Mouse (Mus musculus) gastrocnemius, postnatal 25 days (tissue): ENCODE measurements around the gene Mical2. TPM values are rescaled to one million over a fixed set of nuclear protein-coding genes. Genes with fewer than 3 reads are reported as not detected.

ENCODE experiments used
- DNase-seq: peaks from one replicate; pipeline ENCODE4 v3.0.0; 2022
- total RNA-seq, 2 experiments: library from RNA; stranded (reverse); gene quantifications; 1 replicate in 1 of 2; 2 replicates in 1 of 2; pipeline ENCODE4 v1.2.3; 2021

Mical2 gene
- total RNA-seq, 2 experiments from 2014 or later, result 36.1 to 131 TPM

GRCm38 (mm10) chr7:112208323-112209167 is 17.1 kb upstream of the Mical2 start:
- no peak for DNase-seq

- no peak for DNase-seq
Observed at GRCm38 (mm10) chr7:112209621-112210020, 16.0 kb upstream of the Mical2 start.

GRCm38 (mm10) chr7:112212921-112213721 is 12.5 kb upstream of the Mical2 start:
- DNase-seq, result no peak

GRCm38 (mm10) chr7:112215871-112216270 is 9.8 kb upstream of the Mical2 start:
- DNase-seq, result no peak

- no peak for DNase-seq
Observed at GRCm38 (mm10) chr7:112216720-112217119, 8.9 kb upstream of the Mical2 start.

- no peak for DNase-seq
Observed at GRCm38 (mm10) chr7:112217208-112217607, 8.4 kb upstream of the Mical2 start.

- DNase-seq, result no peak
Observed at GRCm38 (mm10) chr7:112222733-112223524, 2.7 kb upstream of the Mical2 start.

GRCm38 (mm10) chr7:112224854-112225253 is 802 bp upstream of the Mical2 start:
- no peak for DNase-seq

- peak; percentile 46 for DNase-seq
Observed at GRCm38 (mm10) chr7:112226446-112227265, 1.0 kb downstream of the Mical2 start.

GRCm38 (mm10) chr7:112227266-112227562 is 1.6 kb downstream of the Mical2 start:
- no peak for DNase-seq

GRCm38 (mm10) chr7:112228827-112229498 is 3.3 kb downstream of the Mical2 start:
- peak; percentile 60 for DNase-seq

GRCm38 (mm10) chr7:112231731-112232130 is 6.1 kb downstream of the Mical2 start:
- peak; percentile 81 for DNase-seq

GRCm38 (mm10) chr7:112233345-112234005 is 7.8 kb downstream of the Mical2 start:
- DNase-seq, result no peak

- DNase-seq, result no peak
Observed at GRCm38 (mm10) chr7:112234410-112234809, 8.8 kb downstream of the Mical2 start.

- peak; percentile 51 for DNase-seq
Observed at GRCm38 (mm10) chr7:112235493-112235892, 9.8 kb downstream of the Mical2 start.

GRCm38 (mm10) chr7:112237211-112237610 is 11.6 kb downstream of the Mical2 start:
- no peak for DNase-seq

GRCm38 (mm10) chr7:112237868-112238267 is 12.2 kb downstream of the Mical2 start:
- DNase-seq, result no peak

- DNase-seq, result no peak
Observed at GRCm38 (mm10) chr7:112238768-112239728, 13.4 kb downstream of the Mical2 start.

GRCm38 (mm10) chr7:112240748-112241147 is 15.1 kb downstream of the Mical2 start:
- no peak for DNase-seq
